Mouse (Mus musculus) heart, embryonic 16.5 days (tissue): Measurements from ENCODE around the gene Cerkl. TPM values are rescaled to one million over a fixed set of nuclear protein-coding genes. Genes with fewer than 3 reads are reported as not detected.

Experiments
- ATAC-seq: fragments of 200-750 bp; cut with Nextera tagmentation; replicated peaks from 2 replicates; pipeline ENCODE4 v1.8.0; 2017; ENCODE audit warnings: moderate number of reproducible peaks; ENCODE audit not compliant: insufficient read depth, low FRiP score; ENCODE audit errors: extremely low read depth
- H3K27ac ChIP-seq: fragments of 300-500 bp; sonication (generic); 2 replicates; pipeline ENCODE4 v1.5.1; 2014; ENCODE audit warnings: mild to moderate bottlenecking, low read length, control low read depth, moderate library complexity
- H3K27me3 ChIP-seq: fragments of 300-500 bp; sonication (generic); 2 replicates; pipeline ENCODE4 v1.6.1; 2014; ENCODE audit warnings: low read length, mixed read lengths; ENCODE audit not compliant: control insufficient read depth, insufficient read depth
- H3K36me3 ChIP-seq: fragments of 300-500 bp; sonication (generic); 2 replicates; pipeline ENCODE4 v1.6.1; 2014; ENCODE audit not compliant: control insufficient read depth, insufficient read depth
- H3K4me1 ChIP-seq: fragments of 300-500 bp; sonication (generic); 2 replicates; pipeline ENCODE4 v1.6.1; 2014; ENCODE audit warnings: low read length, mixed read lengths; ENCODE audit not compliant: control insufficient read depth, insufficient read depth
- H3K4me2 ChIP-seq: fragments of 300-500 bp; sonication (generic); 2 replicates; pipeline ENCODE4 v1.6.1; 2014; ENCODE audit warnings: low read depth, mild to moderate bottlenecking, control low read depth, low read length
- H3K4me3 ChIP-seq: fragments of 300-500 bp; sonication (generic); 2 replicates; pipeline ENCODE4 v1.5.1; 2014; ENCODE audit warnings: mild to moderate bottlenecking, control low read depth, low read length
- H3K9ac ChIP-seq: fragments of 300-500 bp; sonication (generic); 2 replicates; pipeline ENCODE4 v1.6.1; 2014; ENCODE audit warnings: low read length, control low read depth
- H3K9me3 ChIP-seq: fragments of 300-500 bp; sonication (generic); replicated peaks from 2 replicates; pipeline ENCODE4 v1.6.1; 2016; ENCODE audit warnings: low read length; ENCODE audit not compliant: control insufficient read depth
- WGBS: fragments of 180-500 bp; shearing (Covaris S2); extraction: QIAGEN DNeasy Blood & Tissue Kit; methylation state at CpG from one replicate; pipeline ENCODE4 v1.1.7; 2014; 5-methylcytosine and 5-hydroxymethylcytosine counted together
- polyA plus RNA-seq: library from polyadenylated mRNA; unstranded; fragments of >200 nt; fragmentation: Nextera tagmentation; extraction: Ambion mirVana; gene quantifications from 2 replicates; pipeline ENCODE4 v1.2.1, GENCODE M21; 2015

Cerkl gene
- polyA plus RNA-seq, 1 experiment from 2014 or later = 0.42 TPM

GRCm38 (mm10) chr2:79316182-79316880 lies 140.3 kb downstream of the Cerkl start:
- no peaks in the 10 kb centered on the region for H3K9me3 ChIP-seq
- no peaks in the 10 kb centered on the region for H3K4me1 ChIP-seq
- H3K4me2 ChIP-seq = no peak overlapping the region
- ATAC-seq = no peak
- H3K4me3 ChIP-seq = no peak overlapping the region
- WGBS = 81% methylated on average over 9 of the region's 9 CpGs
- no peak overlapping the region for H3K27ac ChIP-seq
- no peaks in the 10 kb centered on the region for H3K27me3 ChIP-seq
- peaks cover 2% of the 10 kb centered on the region; the same call in 1 of the 2 replicates for H3K36me3 ChIP-seq
- no peak overlapping the region for H3K9ac ChIP-seq

GRCm38 (mm10) chr2:79315108-79315507 lies 141.5 kb downstream of the Cerkl start:
- Histone ChIP-seq H3K27me3 (no peaks in the 10 kb centered on the region), H3K4me1 (no peaks in the 10 kb centered on the region), H3K4me2 (no peak overlapping the region), H3K27ac (no peak overlapping the region), H3K36me3 (peaks cover 2% of the 10 kb centered on the region; the same call in 1 of the 2 replicates), H3K9me3 (no peaks in the 10 kb centered on the region), H3K4me3 (no peak overlapping the region), H3K9ac (no peak overlapping the region)
- ATAC-seq = no peak
- 79% methylated on average over 4 of the region's 4 CpGs for WGBS

GRCm38 (mm10) chr2:79312499-79312898 lies 144.1 kb downstream of the Cerkl start:
- H3K9me3 ChIP-seq = no peaks in the 10 kb centered on the region
- no peak overlapping the region for H3K4me3 ChIP-seq
- no peak overlapping the region for H3K4me2 ChIP-seq
- no peaks in the 10 kb centered on the region for H3K36me3 ChIP-seq
- H3K27ac ChIP-seq = no peak overlapping the region
- no peak for ATAC-seq
- no peak overlapping the region for H3K9ac ChIP-seq
- no peaks in the 10 kb centered on the region for H3K27me3 ChIP-seq
- no peaks in the 10 kb centered on the region for H3K4me1 ChIP-seq
- WGBS = 69% methylated on average over 4 of the region's 4 CpGs

GRCm38 (mm10) chr2:79309454-79310118 lies 147.0 kb downstream of the Cerkl start:
- ATAC-seq = no peak
- Histone ChIP-seq H3K4me2 (no peak overlapping the region), H3K9me3 (no peaks in the 10 kb centered on the region), H3K4me3 (no peak overlapping the region), H3K27me3 (no peaks in the 10 kb centered on the region), H3K27ac (no peak overlapping the region), H3K4me1 (no peaks in the 10 kb centered on the region), H3K9ac (no peak overlapping the region), H3K36me3 (no peaks in the 10 kb centered on the region)
- WGBS = 81% methylated on average over 13 of the region's 13 CpGs

- no peak for ATAC-seq
- Histone ChIP-seq H3K36me3 (no peaks in the 10 kb centered on the region), H3K4me3 (no peak overlapping the region), H3K9ac (no peak overlapping the region), H3K27ac (no peak overlapping the region), H3K9me3 (no peaks in the 10 kb centered on the region), H3K4me1 (no peaks in the 10 kb centered on the region), H3K4me2 (no peak overlapping the region), H3K27me3 (no peaks in the 10 kb centered on the region)
- 81% methylated on average over 4 of the region's 4 CpGs for WGBS
Observed at GRCm38 (mm10) chr2:79307549-79307948, 149.0 kb downstream of the Cerkl start.

- no peaks in the 10 kb centered on the region for H3K9me3 ChIP-seq
- H3K27ac ChIP-seq = no peak overlapping the region
- no peak for ATAC-seq
- H3K36me3 ChIP-seq = no peaks in the 10 kb centered on the region
- H3K9ac ChIP-seq = no peak overlapping the region
- no peak overlapping the region for H3K4me3 ChIP-seq
- no peaks in the 10 kb centered on the region for H3K27me3 ChIP-seq
- no peak overlapping the region for H3K4me2 ChIP-seq
- no peaks in the 10 kb centered on the region for H3K4me1 ChIP-seq
Observed at GRCm38 (mm10) chr2:79302398-79302797, 154.2 kb downstream of the Cerkl start.

GRCm38 (mm10) chr2:79292431-79292830 lies 164.2 kb downstream of the Cerkl start:
- Histone ChIP-seq H3K36me3 (no peaks in the 10 kb centered on the region), H3K27ac (no peak overlapping the region), H3K4me2 (no peak overlapping the region), H3K9me3 (no peaks in the 10 kb centered on the region), H3K27me3 (no peaks in the 10 kb centered on the region), H3K4me1 (no peaks in the 10 kb centered on the region), H3K4me3 (no peak overlapping the region), H3K9ac (no peak overlapping the region)
- ATAC-seq = no peak
- WGBS = 82% methylated on average over 6 of the region's 6 CpGs

- no peak overlapping the region for H3K9ac ChIP-seq
- no peak overlapping the region for H3K4me2 ChIP-seq
- no peaks in the 10 kb centered on the region for H3K36me3 ChIP-seq
- no peaks in the 10 kb centered on the region for H3K4me1 ChIP-seq
- H3K4me3 ChIP-seq = no peak overlapping the region
- WGBS = 77% methylated on average over 8 of the region's 8 CpGs
- H3K9me3 ChIP-seq = no peaks in the 10 kb centered on the region
- H3K27ac ChIP-seq = no peak overlapping the region
- no peaks in the 10 kb centered on the region for H3K27me3 ChIP-seq
- no peak for ATAC-seq
Observed at GRCm38 (mm10) chr2:79291922-79292321, 164.7 kb downstream of the Cerkl start.

GRCm38 (mm10) chr2:79290149-79290548 lies 166.4 kb downstream of the Cerkl start:
- H3K27me3 ChIP-seq = no peaks in the 10 kb centered on the region
- no peaks in the 10 kb centered on the region for H3K9me3 ChIP-seq
- H3K4me3 ChIP-seq = no peak overlapping the region
- WGBS = 48% methylated on average over 1 of the region's 1 CpGs
- H3K4me2 ChIP-seq = no peak overlapping the region
- H3K27ac ChIP-seq = no peak overlapping the region
- no peak overlapping the region for H3K9ac ChIP-seq
- ATAC-seq = no peak
- H3K4me1 ChIP-seq = no peaks in the 10 kb centered on the region
- H3K36me3 ChIP-seq = no peaks in the 10 kb centered on the region
